Mouse (Mus musculus) WW6 (cell line): ENCODE data around the gene Avp.
"Not testable (repeated sequence)": the region's sequence is repeated elsewhere in the genome, so short reads cannot be mapped to it uniquely, and the experiment has no call there.

ENCODE experiments used
- DNase-seq: peaks from one replicate; pipeline ENCODE4 v3.0.0-alpha.2; 2013; ENCODE audit warnings: low read depth, low spot score

Gene Avp

GRCm38 (mm10) chr2:130582552-130582951 is at the start of gene Avp:
TSS of gene Avp (minus strand) at chr2:130582554.
- no peak for DNase-seq

- no peak for DNase-seq
Observed at GRCm38 (mm10) chr2:130629839-130630203, 47.5 kb upstream of the Avp start, which contains the start of the genes Fastkd5 and Ubox5. TSS of gene Fastkd5 (minus strand) at chr2:130630027. TSS of gene Ubox5 (minus strand) at chr2:130630038.

DNA sequence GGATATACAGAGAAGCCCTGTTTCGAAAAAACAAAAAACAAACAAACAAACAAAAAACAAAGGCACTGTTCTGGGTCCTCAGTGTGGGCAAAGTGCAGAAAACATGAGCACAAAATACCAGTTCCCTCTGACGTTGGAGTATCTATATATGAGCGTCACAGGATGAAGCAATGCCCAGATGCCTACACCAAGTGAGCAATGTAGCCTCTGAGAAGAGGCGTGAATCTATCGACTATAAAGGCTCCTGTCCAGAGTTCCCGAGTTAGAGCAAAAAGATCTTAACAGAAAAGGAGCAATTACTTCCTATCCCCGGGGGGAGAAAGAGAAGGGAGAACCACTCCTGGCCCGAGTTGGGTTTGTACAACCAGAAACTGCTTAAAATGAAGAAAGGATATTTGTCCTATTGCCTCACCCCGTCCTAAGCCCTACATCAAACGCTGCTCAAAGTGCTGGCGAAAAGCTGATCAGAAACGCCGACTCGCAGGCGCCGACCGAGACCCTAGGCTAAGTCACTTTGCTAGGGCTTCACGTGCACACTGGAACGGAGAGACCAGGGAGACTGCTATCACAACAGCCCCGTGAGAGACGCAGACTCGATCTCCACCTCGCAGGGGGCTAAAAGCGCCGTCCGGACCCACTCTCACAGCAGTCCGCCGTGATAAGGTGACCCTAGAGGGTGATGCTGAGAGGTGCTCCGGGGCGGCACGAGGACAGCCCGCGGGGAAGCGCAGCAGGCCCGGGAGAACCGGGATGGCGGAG is 46.9 kb upstream of the Avp start:
- DNase-seq: no peak

- DNase-seq: no peak
Observed at GRCm38 (mm10) chr2:130628424-130628823, 46.1 kb upstream of the Avp start.

GRCm38 (mm10) chr2:130618972-130619371 is 36.6 kb upstream of the Avp start:
- no peak for DNase-seq

- no peak for DNase-seq
Observed at GRCm38 (mm10) chr2:130613091-130613490, 30.7 kb upstream of the Avp start.

- no peak for DNase-seq
Observed at GRCm38 (mm10) chr2:130602195-130602594, 19.8 kb upstream of the Avp start.

DNA sequence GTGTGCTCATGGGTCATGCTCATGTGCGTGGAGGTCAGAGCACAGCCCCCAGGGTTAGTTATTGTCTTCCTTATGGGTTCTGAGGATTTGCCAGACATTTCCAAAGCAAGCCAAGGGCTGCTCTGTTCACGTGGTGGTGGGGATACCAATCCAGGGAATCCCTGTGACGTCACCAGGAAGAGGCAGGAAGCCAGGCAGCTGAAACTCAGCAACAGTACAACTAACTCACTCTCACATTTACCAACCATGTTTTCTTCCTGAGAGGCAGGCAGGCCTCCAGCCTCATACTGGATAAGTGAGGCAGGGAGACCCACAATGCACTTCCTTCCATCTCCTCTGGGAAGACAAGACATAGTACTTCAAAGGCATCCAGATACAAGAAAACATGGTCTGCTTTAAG is 16.0 kb upstream of the Avp start:
- DNase-seq: no peak

- DNase-seq: no peak
Observed at GRCm38 (mm10) chr2:130597601-130598010, 15.3 kb upstream of the Avp start.

DNA sequence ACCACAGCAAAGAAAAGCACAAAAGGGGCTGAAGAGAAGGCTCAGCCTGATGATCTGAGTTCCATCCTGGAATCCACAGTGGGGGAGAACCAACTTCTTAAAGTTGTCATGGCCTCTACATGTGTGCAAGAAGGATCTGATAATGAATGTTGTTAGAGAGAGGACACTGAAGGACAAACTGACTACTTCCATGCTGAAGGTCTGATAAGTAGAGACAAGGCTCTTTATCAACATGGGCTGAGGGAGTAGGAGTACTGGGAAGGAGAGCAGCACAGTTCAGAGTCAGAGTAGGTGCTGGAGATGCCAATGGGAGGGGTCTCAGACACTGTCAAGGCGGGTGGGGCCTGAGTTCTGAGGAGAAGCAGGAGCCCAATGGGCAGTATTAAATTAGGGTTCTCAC is 13.2 kb upstream of the Avp start:
- no peak for DNase-seq

- DNase-seq: no peak
Observed at GRCm38 (mm10) chr2:130591016-130591415, 8.7 kb upstream of the Avp start.

GRCm38 (mm10) chr2:130589761-130590160 is 7.4 kb upstream of the Avp start:
- no peak for DNase-seq

DNA sequence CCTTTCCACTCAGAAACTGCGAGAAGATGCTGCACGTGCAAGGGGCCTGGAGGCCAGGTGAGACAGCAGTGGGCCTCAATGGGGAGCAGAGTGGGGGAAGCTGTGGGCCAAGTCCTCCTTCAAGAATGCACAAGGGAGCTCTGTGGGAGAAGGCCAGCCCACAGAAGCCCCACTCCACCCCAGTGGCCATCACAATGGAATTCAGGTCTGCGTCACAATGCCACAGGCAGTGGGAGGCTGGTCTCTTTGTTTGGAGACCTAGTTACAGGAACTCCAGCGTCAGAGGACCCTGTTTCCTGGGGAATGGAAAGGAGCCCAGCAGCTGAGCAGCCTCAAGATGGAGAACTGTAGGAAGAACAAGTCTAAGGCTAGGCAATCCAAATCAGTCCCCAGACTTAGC is 6.8 kb upstream of the Avp start:
- no peak for DNase-seq

- no peak for DNase-seq
Observed at GRCm38 (mm10) chr2:130588373-130588772, 6.0 kb upstream of the Avp start.

DNA sequence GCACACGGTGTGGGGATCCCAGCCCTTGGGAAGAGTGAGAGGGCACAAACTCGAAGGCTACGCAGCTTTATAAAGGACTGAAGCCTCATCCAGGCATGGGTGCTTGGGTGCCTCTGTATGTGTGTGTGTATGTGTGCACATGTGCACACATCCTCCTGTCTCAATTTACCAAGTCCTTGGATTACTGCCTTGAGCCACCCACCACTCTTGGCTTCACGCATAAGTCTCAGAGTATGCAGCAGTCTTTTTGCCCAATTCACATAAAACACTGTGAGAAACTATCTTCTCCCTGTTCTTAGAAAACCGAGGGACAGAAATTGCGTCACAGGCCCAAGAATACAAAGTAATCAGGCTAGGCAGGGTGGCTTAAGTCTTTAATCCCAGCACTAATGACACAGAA is 3.7 kb upstream of the Avp start:
- no peak for DNase-seq

GRCm38 (mm10) chr2:130583902-130584560 is 1.7 kb upstream of the Avp start:
- no peak for DNase-seq

DNA sequence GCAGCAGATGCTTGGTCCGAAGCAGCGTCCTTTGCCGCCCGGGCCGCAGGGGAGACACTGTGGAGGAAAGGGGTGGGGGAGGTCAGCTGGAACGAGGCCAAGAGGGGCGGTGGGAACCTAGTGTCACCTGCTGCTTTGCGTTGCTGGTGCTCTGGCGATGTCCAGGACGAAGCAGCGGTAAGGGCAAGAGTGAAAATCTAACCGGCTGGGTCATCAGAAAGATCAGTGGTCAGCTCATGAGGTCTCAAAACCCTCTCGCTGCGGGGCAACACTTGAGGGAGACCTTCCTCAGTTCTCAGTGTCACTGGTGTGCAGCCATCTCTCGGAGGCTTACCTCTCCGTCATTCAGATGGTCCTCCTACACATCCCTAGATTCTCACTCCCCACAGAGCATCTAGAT is 1.2 kb downstream of the Avp start:
- DNase-seq: no peak

- DNase-seq: no peak
Observed at GRCm38 (mm10) chr2:130579791-130580190, 2.6 kb downstream of the Avp start.

GRCm38 (mm10) chr2:130578148-130578547 is 4.2 kb downstream of the Avp start:
- peak; percentile 28 for DNase-seq

DNA sequence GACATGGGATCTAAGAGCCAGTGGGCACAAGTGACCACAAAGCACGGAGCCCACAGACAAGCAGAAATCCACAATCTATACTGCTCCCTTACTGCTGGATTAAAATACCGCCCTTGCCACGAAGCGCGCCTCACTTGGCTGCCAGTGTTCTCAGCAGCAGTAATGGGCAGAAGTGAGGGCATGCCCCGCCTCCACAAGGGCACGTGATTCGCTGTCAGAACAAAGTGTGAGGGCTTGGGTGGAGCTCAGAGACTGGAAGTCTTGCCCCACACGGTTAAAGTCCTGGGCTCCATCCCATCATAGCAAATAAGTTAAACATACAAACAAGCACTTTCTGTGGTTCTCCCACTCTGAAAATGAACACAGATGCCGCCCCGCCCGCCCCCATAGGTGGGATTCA is 4.7 kb downstream of the Avp start:
- DNase-seq: no peak

- no peak for DNase-seq
Observed at GRCm38 (mm10) chr2:130577021-130577420, 5.3 kb downstream of the Avp start.

DNA sequence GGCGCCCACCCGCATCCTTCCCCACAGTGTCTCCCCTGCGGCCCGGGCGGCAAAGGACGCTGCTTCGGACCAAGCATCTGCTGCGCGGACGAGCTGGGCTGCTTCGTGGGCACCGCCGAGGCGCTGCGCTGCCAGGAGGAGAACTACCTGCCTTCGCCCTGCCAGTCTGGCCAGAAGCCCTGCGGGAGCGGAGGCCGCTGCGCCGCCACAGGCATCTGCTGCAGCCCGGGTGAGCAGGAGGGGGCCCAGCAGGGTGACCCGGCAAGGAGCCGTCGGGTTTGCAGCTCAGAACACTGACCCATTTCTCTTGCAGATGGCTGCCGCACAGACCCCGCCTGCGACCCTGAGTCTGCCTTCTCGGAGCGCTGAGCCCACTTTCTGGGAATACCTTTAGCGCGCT is 5.8 kb downstream of the Avp start:
- DNase-seq: not testable (repeated sequence)

GRCm38 (mm10) chr2:130575873-130576272 is 6.5 kb downstream of the Avp start, which contains the start of gene Oxt:
TSS of gene Oxt (plus strand) at chr2:130576173.
- no peak for DNase-seq
